Mouse (Mus musculus) heart, adult 2 months (tissue): ENCODE results near the gene Arhgef17.

Source experiments
- CTCF ChIP-seq: fragments of 200-600 bp; IDR thresholded peaks from 2 replicates; pipeline ENCODE4 v1.8.1; 2022; ENCODE audit warnings: antibody characterized with exemption, mild to moderate bottlenecking, moderate library complexity
- POLR2A ChIP-seq: fragments of 200-500 bp; IDR thresholded peaks from 2 replicates; pipeline ENCODE4 v1.6.1; 2011; ENCODE audit warnings: mild to moderate bottlenecking, low read depth, low read length, control low read depth; ENCODE audit not compliant: insufficient read depth

DNA sequence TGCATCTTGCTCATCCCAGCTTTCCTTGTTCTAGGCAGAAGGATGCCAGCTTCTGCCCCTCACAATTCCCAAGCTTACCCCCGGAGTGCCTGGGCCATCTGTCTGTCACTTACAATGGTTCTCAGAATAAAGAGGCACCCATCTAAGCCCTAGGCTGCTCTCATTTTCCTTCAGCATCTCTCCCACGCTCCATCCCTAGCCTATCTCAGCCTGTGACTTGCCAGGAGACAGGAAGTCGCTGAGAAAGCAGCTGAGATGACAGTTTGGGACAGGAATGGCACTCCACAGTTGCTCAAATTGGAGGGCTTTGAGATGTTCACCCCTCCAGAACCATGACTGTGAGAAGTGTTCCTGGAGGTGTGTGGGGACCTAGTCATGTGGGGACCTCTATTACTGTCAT is 41.0 kb upstream of the Arhgef17 start:
- TF ChIP-seq POLR2A (no peak), CTCF (no peak)
